Mouse (Mus musculus) gastrocnemius, postnatal 4 days (tissue): Measurements from ENCODE around the gene Kctd19. TPM values are rescaled to one million over a fixed set of nuclear protein-coding genes. Genes with fewer than 3 reads are reported as not detected.

Experiments used
- DNase-seq, 2 experiments: peaks; one replicate each; pipeline ENCODE4 v3.0.0; 2021 to 2022; ENCODE audit warnings: low spot score in 2 of 2, mixed read lengths in 2 of 2
- total RNA-seq, 2 experiments: library from RNA; stranded (reverse); gene quantifications; 2 replicates each; pipeline ENCODE4 v1.2.3; 2021

Kctd19 gene
- total RNA-seq, 2 experiments from 2014 or later: not detected

DNA sequence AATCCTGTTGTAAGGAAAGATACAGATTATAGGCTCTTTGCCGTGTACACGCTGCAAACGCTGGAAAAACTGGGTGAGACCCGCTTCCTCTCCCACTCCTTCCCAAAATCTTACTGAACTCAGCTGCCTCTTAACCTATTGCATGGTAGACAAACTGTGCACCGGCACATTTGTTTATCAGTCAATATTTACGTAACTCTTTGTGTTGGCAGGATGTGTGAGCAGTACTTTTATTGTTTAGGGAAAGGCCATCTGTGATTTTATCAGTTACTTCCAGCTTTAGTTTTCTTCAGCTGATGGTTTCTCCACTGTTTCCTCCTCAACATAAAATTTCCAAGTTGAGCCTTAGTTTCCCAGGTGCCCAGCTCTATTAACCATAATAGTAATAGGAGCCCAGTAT, 13.6 kb upstream of the Kctd19 start:
- DNase-seq: no peak

DNA sequence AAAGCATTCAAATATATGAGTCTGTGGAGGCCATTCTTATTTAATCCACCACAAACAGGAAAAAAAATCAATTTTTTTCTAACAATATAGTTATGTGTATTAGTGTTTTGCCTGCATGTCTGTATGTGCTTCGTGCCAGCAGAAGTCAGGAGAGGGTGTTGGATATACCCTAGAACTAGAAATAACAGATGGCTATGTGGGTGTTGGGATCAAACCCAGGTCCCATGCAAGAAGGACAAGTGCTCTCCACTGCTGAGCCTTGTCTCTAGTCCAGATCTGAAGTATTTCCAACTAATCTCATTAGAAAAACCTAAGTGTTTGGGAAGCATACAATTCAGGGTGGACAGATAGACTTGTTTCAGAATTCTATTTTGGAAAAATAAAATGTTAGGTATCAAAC, 8.7 kb upstream of the Kctd19 start:
- DNase-seq: no peak

DNA sequence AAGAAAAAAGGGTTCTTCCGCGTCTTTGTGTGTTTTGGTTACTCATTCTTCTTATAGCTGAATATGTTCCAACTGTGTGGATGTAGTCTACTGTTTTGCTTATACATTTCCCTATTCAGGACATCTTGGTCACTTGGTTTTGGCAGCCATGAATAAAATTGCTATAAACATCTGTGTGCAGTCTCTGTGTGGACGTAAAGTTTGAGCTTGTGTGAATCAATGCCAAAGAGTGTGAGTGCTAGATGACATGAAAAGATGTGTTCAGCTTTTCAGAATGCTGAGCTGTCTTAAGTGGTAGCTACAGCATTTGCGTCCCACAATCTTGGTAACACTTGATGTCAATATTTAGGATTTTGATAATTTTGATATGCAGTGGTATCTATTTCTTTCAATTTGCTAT, 6.5 kb upstream of the Kctd19 start:
- no peak for DNase-seq

DNA sequence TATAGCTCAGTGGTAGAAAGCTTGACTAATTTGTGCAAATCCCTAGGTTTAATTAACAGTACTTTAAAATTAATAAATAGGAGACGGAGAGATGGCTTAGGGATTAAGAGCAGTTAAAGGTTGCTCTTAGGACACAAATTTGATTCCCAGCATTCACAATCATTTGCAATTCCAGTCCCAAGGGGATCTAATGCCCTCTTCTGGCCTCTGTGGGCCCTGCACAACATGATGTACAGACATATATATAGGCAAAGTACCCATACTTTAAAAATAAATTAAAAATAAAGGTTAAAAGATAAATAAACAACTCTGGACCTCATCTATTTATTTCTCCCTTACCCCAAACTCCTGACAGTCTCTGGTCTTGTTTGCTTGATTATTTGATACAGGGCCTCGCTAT, 5.7 kb upstream of the Kctd19 start:
- no peak for DNase-seq

DNA sequence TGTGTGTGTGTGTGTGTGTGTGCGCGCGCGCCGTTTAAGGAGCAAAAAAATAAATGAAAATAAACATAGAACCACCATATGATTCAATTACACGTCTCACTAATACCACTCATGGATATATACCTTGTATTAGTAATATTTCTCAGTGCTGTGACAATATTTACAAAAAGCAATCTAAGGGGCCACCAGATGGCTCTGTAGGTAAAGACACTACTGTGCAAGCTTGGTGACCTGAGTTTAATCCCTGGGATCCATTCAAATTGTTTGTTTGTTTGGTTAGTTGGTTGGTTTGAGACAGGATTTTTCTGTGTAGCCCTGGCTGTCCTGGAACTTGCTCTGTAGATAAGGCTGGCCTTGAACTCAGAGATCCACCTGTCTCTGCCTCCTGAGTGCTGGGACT, 3.4 kb downstream of the Kctd19 start:
- DNase-seq: no peak

DNA sequence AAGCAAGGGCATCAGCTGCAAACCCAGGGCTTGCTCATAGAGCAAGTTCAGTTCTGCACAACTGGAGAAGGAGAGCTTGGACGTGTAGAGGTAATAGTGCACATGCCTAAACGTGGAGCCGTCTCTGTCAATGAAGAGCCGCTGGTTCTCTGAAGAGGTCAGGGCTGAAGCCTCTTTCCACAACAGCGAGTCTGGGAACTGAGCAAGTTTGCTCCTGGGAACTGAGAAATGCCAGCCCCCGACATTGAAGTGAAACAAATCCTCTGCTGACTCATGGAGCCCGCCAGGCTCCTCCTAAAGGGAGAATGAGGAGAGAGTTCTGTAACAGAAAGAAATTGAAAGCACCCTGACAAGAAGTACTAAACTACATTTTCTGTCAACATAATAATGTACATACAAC, 5.0 kb downstream of the Kctd19 start:
- DNase-seq: no peak

DNA sequence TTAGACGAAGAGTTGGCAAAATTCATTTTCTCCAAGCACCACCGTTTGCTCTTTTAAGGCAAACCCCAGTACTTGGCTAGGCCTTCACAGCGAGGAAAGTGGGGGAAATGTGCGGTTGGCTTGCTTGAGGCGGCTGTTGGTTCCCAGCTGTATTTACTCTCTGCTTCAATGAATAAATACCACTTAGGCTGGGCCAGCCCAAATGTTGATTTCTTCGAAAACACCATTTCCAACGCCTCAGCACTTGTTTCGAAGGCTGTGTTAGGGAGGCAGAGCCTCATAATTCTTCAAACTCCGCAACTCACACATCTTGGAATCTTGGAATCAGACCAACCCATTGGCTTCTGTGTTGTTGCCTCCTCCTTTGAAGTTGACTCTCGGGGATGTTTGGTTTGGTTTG, 6.9 kb downstream of the Kctd19 start:
- no peak for DNase-seq

DNA sequence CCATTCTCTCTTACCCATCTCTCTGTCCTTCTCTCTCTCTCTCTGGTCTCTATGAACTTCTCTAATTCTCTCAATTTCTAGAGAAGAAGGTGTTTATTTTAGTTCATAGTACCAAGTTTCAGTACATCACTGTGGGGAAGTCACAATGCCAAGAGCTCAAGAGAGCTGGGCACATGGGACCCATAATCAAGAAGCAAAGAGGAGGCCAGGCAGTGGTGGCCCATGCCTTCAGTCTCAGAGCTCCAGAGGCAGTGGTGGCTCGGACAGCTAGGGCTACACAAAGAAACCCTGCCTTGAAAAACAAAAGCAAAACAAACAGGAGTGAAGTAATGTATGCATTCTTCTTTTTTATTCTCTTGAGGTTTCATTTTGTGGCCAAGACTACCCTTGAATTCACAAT, 8.8 kb downstream of the Kctd19 start:
- DNase-seq: no peak

DNA sequence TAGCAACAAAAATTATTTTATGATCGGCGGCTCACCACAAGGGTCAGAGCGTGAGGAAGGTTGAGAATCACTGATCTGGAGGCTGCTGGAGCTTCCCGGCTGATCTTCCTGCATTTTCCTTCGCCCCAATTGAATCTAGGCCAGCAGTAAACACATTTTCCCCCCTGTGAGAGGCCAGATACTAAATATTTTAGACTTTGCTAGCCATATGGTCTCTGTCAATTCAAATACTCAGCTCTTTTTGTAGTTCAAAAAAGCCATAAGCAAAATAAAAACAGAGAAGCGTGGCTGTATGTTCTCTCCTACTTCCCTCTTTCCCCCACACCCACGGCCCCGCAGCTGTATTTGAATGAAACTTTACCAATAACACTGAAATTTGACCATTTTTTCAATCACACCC, 9.8 kb downstream of the Kctd19 start:
- DNase-seq: no peak

DNA sequence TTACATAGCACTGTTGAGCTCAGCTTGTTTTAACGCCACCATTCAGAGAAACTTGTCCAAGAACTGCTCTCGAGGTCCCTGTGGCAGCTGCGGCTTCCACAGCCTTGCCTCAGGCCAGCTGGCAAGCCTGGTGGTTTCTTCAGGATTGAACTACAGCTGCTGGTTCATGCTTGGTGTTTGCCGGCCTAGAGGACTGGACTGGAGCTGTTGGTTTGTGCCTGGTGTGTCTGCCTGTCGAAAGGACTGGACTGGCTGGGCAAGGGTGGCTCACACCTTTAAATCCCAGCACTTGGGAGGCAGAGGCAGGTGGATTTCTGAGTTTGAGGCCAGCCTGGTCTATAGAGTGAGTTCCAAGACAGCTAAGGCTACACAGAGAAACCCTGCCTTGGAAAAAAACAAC, 13.3 kb downstream of the Kctd19 start:
- DNase-seq: no peak

DNA sequence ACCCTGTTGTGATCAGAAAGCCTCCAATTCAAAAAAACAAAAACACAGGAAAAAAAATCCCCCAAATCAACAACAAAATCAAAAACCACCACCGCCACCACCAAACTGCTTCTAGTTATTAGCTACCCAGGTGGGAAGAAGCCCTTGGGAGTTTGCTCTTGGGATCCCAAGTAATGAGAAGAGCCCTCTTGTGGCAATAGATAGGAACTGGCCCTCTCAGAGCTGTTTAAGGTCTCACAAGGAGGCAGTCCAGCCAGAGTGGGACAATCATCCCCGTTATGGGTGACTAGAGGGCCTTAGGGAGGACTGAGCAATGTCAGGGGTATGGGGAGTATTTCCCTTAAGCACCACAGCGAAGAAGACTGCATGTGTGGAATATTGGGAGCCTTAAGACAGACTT, 15.6 kb downstream of the Kctd19 start:
- no peak for DNase-seq

DNA sequence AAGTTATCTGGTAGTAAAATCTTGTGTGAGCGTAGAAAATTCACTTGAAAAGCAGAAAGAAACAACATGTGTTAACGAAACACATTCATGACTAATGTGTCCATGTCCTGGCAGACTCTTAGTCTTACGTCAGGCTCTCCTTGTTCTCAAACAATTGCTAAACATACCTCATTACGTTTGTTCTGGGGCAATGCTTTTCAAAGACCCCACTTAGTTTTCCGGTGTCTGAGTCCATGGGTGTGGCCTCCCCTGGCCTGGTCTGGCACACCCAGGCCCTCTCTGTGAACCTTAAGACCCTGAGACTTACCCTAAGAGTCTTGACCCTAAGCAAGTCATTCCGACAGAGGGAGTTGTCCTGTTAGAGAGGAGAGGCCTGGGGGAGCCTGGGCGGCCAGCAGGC, 19.4 kb downstream of the Kctd19 start:
- no peak for DNase-seq

DNA sequence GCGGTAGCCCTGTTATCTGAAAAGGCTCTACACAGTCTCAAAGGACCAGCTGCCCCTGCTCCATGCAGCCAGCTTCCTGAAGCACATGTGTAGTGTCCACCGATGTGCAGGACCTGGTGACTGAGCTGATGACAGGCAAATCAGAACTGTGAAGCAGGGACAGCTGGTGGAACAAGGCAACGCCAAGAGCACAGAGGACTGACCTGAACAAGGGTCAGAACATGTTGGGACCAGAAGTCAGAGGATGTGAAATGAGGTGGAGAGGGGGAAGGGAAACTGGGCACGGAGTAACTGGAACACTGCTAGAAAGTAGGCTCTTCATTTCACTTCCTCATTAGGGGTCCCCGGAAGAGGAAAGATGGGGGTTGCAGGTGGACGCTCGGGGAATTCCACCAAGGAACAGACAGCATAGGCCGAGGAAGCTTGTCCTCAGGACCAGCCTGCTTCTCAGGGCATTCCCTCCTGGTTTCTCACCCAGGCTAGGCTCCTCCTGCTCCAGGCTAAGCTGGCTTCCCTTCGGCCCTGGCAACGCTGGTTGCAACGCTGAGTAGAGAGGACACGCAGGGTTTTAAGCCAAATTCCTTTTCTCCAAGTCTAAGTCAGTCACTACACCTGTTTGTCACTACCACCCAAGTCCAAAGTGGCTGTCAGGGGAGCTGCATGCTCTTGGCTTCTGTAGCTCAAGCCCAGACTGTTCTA, 20.1 kb downstream of the Kctd19 start:
- no peak for DNase-seq

DNA sequence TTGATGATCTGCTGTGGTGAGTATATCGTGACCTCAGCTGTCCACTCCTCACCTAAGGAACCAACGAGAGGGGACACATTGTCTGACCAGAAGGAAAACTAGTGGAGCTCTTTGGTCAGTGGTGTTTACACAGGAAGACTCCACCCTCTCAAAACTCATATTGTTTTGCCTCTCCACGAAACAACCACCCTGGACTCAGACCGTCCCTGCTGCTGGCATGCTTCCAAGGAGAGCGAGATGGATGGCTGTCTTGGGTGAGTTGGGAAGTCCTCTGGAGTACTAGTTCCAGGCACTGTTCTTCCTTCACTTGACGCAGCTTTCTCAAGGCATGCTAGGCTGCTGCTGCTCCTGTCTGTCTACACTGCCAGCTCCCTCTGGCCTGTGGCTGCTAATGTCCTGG, 24.2 kb downstream of the Kctd19 start:
- no peak for DNase-seq

DNA sequence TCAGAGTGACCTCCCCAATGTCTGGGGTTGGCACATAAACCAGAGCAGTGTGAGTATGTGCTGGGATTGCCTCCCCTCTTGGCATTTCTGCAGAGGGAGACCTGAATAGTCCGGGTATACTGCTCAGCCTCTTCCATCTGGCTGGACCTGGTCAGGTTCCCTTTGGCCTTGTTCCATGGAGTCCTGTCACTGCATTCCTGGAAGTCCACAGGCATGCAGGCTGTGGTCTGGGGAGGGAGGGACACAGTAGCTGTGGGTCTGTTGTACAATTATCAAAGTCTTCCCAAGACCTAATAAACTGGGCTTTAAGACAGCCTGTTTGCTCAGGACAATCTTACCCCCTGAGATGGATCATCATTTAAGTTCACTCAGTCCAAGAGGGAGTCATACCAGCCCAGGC, 26.2 kb downstream of the Kctd19 start:
- no peak for DNase-seq

DNA sequence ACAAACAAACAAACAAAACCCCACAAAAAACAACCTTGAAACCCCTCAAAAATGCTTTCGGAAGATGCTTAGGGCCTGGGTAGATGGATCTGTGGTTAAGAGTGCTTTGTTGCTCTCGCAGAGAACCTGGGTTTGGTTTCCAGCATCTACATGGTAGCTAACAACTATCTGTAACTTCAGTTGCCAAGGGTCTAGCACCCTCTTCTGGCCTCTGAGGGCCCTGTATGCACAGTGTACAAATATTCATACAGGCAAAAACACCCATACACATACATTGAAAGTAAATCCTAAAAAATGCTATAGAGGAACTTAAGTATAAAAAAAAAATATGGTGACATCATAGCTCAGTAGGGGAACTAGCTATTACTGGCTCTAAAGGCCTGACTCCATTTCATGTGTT, 29.2 kb downstream of the Kctd19 start:
- no peak for DNase-seq

DNA sequence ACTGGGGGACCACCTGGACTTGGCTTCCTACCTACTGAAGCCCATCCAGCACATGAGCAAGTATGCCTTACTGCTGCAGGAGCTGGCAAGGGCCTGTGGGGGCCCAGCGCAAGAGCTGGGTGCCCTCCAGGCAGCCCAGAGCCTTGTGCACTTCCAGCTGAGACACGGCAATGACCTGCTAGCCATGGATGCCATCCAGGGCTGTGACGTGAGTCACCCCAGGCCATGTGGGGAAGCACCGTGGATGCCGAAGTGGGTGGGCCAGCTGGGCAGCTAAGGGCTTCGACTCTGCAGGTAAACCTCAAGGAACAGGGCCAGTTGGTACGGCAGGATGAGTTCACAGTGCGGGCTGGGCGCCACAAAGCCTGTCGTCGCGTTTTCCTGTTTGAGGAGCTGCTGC, 33.0 kb downstream of the Kctd19 start:
- no peak for DNase-seq

DNA sequence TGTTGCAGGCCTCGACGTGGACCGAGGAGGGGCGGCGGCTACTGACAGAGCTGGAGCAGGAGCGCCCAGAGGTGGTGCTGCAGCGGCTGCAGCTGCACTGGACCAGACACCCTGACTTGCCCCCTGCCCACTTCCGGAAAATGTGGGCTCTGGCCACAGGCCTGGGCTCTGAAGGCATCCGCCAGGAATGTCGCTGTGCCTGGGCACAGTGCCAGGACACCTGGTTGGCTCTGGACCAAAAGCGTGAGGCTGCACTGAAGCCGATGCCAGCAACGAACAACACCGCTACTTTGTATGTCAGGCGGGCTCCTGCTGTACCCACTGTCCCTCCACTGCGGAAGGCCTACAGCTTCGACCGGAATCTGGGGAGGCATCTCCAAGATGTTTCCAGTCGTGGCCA, 34.6 kb downstream of the Kctd19 start:
- peak in 1 of 2 experiments; percentile 42 for DNase-seq

DNA sequence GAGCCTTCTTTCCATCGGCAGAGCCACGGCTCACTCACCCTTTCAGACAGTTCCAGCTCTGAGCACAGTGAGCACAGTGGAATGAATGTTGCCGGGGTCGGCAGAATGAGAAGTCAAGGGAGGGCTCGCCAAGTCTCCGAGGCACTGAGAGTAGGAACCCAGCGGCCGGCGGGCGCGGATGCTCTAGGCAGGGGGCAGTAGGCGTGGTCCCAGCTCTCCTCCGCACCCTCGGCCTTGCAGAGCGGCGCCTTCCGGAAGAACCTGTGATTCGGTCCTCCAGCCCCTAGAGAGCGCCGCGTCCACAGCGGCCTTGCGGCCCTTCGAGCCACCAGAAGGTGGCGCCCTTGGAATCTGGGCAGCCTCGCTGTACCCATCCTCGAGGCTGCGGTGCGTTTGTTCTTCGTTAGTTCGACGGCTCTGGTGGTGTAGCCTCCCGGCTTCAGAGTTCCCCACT, 38.8 kb downstream of the Kctd19 start:
- no peak for DNase-seq

DNA sequence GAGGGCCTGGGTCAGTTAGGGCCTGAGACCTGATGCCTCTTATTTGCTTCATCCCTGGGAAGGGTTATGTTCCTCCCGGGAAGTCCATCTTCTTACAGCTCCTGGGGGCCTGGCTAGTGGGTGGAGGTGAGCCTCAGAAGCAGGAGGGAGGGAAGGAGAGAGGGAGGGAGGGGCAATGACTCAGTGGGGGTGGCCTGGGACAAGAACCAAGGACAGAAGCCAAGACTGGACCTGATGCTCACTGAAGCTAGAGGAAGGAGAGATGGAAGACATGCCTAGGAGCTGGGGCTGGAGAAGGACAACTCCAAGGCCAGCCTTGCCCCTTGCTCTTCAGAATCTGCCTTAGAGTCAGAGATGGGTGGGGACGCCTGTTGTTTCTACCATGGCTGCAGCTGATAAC, 40.3 kb downstream of the Kctd19 start, which contains the start of gene Plekhg4:
Gene Plekhg4, plus strand, starts transcription at position 243 of the 400 bp plus-strand sequence.
- no peak for DNase-seq

DNA sequence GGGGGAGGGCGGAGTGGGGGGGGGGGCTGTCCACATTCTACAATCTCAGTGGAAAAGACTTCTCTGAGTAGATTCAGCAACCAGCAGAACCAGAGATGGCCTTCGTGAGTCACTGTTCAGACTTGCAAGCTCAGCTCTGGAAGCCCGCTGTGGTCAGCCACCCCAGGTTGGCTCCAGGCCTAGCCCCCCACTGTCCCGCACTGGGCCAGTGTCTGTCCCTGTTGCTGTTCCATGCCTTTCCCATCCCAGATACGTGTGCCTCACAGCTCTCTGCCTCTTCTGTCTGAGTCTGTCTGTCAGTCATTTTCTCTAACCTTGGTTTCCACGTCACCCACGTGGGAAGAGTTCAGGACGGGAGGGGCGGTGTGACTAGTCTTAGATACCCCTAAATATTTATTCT, 40.8 kb downstream of the Kctd19 start:
- DNase-seq: no peak

DNA sequence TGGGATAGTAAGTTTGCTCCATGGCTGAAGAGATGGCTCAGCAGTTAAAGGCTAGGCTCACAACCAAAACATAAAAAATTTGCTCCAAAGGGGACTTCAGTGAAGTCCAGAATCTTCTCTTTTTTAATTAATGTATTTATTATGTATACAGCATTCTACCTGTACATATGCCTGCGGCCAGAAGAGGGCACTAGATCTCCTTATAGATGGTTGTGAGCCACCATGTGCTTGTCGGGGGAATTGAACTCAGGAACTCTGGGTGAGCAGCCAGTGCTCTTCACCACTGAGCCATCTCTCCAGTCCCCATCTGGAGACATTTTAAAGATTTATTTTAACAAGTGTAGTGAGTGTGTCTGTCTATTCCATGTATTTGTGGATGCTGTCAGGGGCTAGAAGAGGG, 46.2 kb downstream of the Kctd19 start:
- DNase-seq: no peak
